Mouse (Mus musculus) ES-E14 (cell line): Measurements from ENCODE around the gene Ube2j1. TPM values are rescaled to one million over a fixed set of nuclear protein-coding genes. Genes with fewer than 3 reads are reported as not detected.
A peak's percentile ranks its signal among the peaks of the same experiment; 100 is the strongest.

Experiments used
- DNase-seq: peaks from one replicate; pipeline ENCODE4 v3.0.0-alpha.2; 2013; ENCODE audit warnings: low read depth, low spot score
- H3K27ac ChIP-seq: 2 replicates; pipeline ENCODE4 v1.5.1; 2012; ENCODE audit warnings: low read depth, mild to moderate bottlenecking, low read length, moderate library complexity, mixed read lengths; ENCODE audit not compliant: poor library complexity, insufficient read depth, severe bottlenecking
- H3K36me3 ChIP-seq: 2 replicates; pipeline ENCODE4 v1.6.1; 2012; ENCODE audit warnings: mild to moderate bottlenecking, low read length, moderate library complexity, mixed read lengths; ENCODE audit not compliant: control insufficient read depth, poor library complexity, insufficient read depth, severe bottlenecking
- H3K4me1 ChIP-seq, 2 experiments: fragments of 150-350 bp in 1 of 2; sonication (generic) in 1 of 2; 2 replicates each; pipeline ENCODE4 v1.6.1; 2012; ENCODE audit warnings: low read length in 2 of 2, mild to moderate bottlenecking in 1 of 2, mixed read lengths in 1 of 2; ENCODE audit not compliant: control insufficient read depth in 2 of 2, insufficient read depth in 2 of 2, poor library complexity in 1 of 2
- H3K4me3 ChIP-seq, 2 experiments: fragments of 150-350 bp in 1 of 2; sonication (generic) in 1 of 2; 2 replicates each; pipeline ENCODE4 v1.5.1; 2012; ENCODE audit warnings: low read length in 2 of 2, low read depth in 1 of 2, mild to moderate bottlenecking in 1 of 2, mixed read lengths in 1 of 2; ENCODE audit not compliant: insufficient read depth in 1 of 2, poor library complexity in 1 of 2, severe bottlenecking in 1 of 2
- H3K9ac ChIP-seq: 2 replicates; pipeline ENCODE4 v1.6.1; 2012; ENCODE audit warnings: low read depth, mild to moderate bottlenecking, low read length, mixed read lengths; ENCODE audit not compliant: poor library complexity, insufficient read depth, severe bottlenecking
- H3K9me3 ChIP-seq: fragments of 150-350 bp; sonication (generic); 2 replicates; pipeline ENCODE4 v1.6.1; 2012; ENCODE audit warnings: low read depth, mild to moderate bottlenecking, low read length; ENCODE audit not compliant: control insufficient read depth, insufficient read depth
- CHD2 ChIP-seq: IDR thresholded peaks from 2 replicates; pipeline ENCODE4 v1.6.1; 2014; ENCODE audit warnings: mild to moderate bottlenecking, low read depth, low read length, inconsistent platforms
- HCFC1 ChIP-seq: IDR thresholded peaks from 2 replicates; pipeline ENCODE4 v1.6.1; 2012; ENCODE audit warnings: low read length, inconsistent platforms, borderline replicate concordance; ENCODE audit not compliant: insufficient read depth
- MAFK ChIP-seq: IDR thresholded peaks from 2 replicates; pipeline ENCODE4 v1.6.1; 2014; ENCODE audit warnings: mild to moderate bottlenecking, low read depth, low read length, inconsistent platforms; ENCODE audit not compliant: insufficient read depth
- ZC3H11A ChIP-seq: IDR thresholded peaks from 2 replicates; pipeline ENCODE4 v1.6.1; 2012; ENCODE audit warnings: low read depth, mild to moderate bottlenecking, inconsistent platforms, low read length, borderline replicate concordance
- ZNF384 ChIP-seq: IDR thresholded peaks from 2 replicates; pipeline ENCODE4 v1.6.1; 2012; ENCODE audit warnings: low read depth, low read length, inconsistent platforms
- in situ Hi-C, 2 experiments: fragments of 600-800 bp; cut with MboI; formaldehyde crosslinking; loops; one replicate each; pipeline ENCODE4 v1.15.1; 2025; ENCODE audit warnings: low sequenced_read_pairs in 2 of 2, inconsistent platforms in 1 of 2; ENCODE audit not compliant: unreplicated experiment in 2 of 2
- total RNA-seq: library from RNA; depleted of rRNA; stranded (reverse); fragments of 300-350 nt; gene quantifications from 2 replicates; pipeline ENCODE4 v1.2.3, GENCODE M21; 2012

Gene Ube2j1
- total RNA-seq, 1 experiment, result 15.3 TPM

GRCm38 (mm10) chr4:33033515-33033914 is 2.3 kb downstream of the Ube2j1 start:
- no peak for TF ChIP-seq CHD2
- TF ChIP-seq MAFK, result no peak
- TF ChIP-seq ZC3H11A, result no peak
- no peak for TF ChIP-seq HCFC1
- no peak for TF ChIP-seq ZNF384
- Histone ChIP-seq H3K9ac (no peak overlapping the region), H3K27ac (no peak overlapping the region), H3K4me3 (no peak overlapping the region), H3K9me3 (no peaks in the 10 kb centered on the region), H3K4me1 (0 out of 4 replicates have a peak, but pooled peaks cover 0 to 4% of the 10 kb centered on the region in 2 experiments), H3K36me3 (no peaks in the 10 kb centered on the region)
- in situ Hi-C loops, result no loop called here
- DNase-seq, result no peak

GRCm38 (mm10) chr4:33039826-33040225 is 8.6 kb downstream of the Ube2j1 start:
- H3K27ac ChIP-seq, result no peak overlapping the region
- H3K4me1 ChIP-seq, result no peaks in the 10 kb centered on the region
- no peak for DNase-seq
- no peaks in the 10 kb centered on the region for H3K9me3 ChIP-seq
- H3K4me3 ChIP-seq, result no peak overlapping the region
- H3K9ac ChIP-seq, result no peak overlapping the region
- peaks cover 9% of the 10 kb centered on the region; the same call in 1 of the 2 replicates for H3K36me3 ChIP-seq
- no peak for TF ChIP-seq CHD2
- TF ChIP-seq MAFK, result no peak
- no peak for TF ChIP-seq HCFC1
- TF ChIP-seq ZNF384, result no peak
- TF ChIP-seq ZC3H11A, result no peak
- in situ Hi-C loops, result no loop called here

GRCm38 (mm10) chr4:33049601-33050000 is 18.4 kb downstream of the Ube2j1 start:
- no peak overlapping the region for H3K27ac ChIP-seq
- H3K4me1 ChIP-seq, result no peaks in the 10 kb centered on the region
- no peak for DNase-seq
- in situ Hi-C loops, result no loop called here
- no peak overlapping the region for H3K4me3 ChIP-seq
- H3K36me3 ChIP-seq, result peaks cover 12% of the 10 kb centered on the region; the same call in 1 of the 2 replicates
- TF ChIP-seq CHD2, result no peak
- TF ChIP-seq ZNF384, result no peak
- TF ChIP-seq HCFC1, result no peak
- TF ChIP-seq ZC3H11A, result no peak
- TF ChIP-seq MAFK, result no peak
- H3K9me3 ChIP-seq, result no peaks in the 10 kb centered on the region
- no peak overlapping the region for H3K9ac ChIP-seq

GRCm38 (mm10) chr4:33052055-33052454 is 20.8 kb downstream of the Ube2j1 start:
- TF ChIP-seq MAFK, result no peak
- TF ChIP-seq CHD2, result no peak
- no peak for TF ChIP-seq ZC3H11A
- peaks cover 4% of the 10 kb centered on the region; the same call in 1 of the 2 replicates for H3K36me3 ChIP-seq
- in situ Hi-C loops, result no loop called here
- H3K4me1 ChIP-seq, result no peaks in the 10 kb centered on the region
- H3K9ac ChIP-seq, result no peak overlapping the region
- H3K4me3 ChIP-seq, result no peak overlapping the region
- DNase-seq, result no peak
- H3K9me3 ChIP-seq, result no peaks in the 10 kb centered on the region
- H3K27ac ChIP-seq, result no peak overlapping the region

- in situ Hi-C loops, result no loop called here
- TF ChIP-seq CHD2 (peak; percentile 67; the same call in 1 of the 2 replicates), ZNF384 (no peak)
- Histone ChIP-seq H3K4me1 (no peaks in the 10 kb centered on the region), H3K9me3 (no peaks in the 10 kb centered on the region), H3K36me3 (peaks cover 4% of the 10 kb centered on the region; the same call in 1 of the 2 replicates), H3K9ac (no peak overlapping the region), H3K4me3 (no peak overlapping the region), H3K27ac (no peak overlapping the region)
- DNase-seq, result peak; percentile 31
These were observed 21.4 kb downstream of the Ube2j1 start for GRCm38 (mm10) chr4:33052650-33053049.
